Mouse (Mus musculus) midbrain, embryonic 12.5 days (tissue): ENCODE data around the gene Prss22. TPM values are rescaled to one million over a fixed set of nuclear protein-coding genes. Genes with fewer than 3 reads are reported as not detected.

ENCODE experiments used
- ATAC-seq: fragments of 200-750 bp; cut with Nextera tagmentation; 2 replicates; pipeline ENCODE4 v1.8.0; 2017; ENCODE audit warnings: low read depth, moderate TSS enrichment, moderate library complexity; ENCODE audit not compliant: low FRiP score
- H3K27ac ChIP-seq: fragments of 300-500 bp; sonication (generic); replicated peaks from 2 replicates; pipeline ENCODE4 v1.5.1; 2016; ENCODE audit warnings: mild to moderate bottlenecking
- H3K27me3 ChIP-seq: fragments of 300-500 bp; sonication (generic); 2 replicates; pipeline ENCODE4 v1.6.1; 2016; ENCODE audit warnings: mild to moderate bottlenecking
- H3K36me3 ChIP-seq: fragments of 300-500 bp; sonication (generic); 2 replicates; pipeline ENCODE4 v1.6.1; 2016
- H3K4me1 ChIP-seq: fragments of 300-500 bp; sonication (generic); 2 replicates; pipeline ENCODE4 v1.6.1; 2016
- H3K4me2 ChIP-seq: fragments of 300-500 bp; sonication (generic); replicated peaks from 2 replicates; pipeline ENCODE4 v1.6.1; 2016; ENCODE audit warnings: mild to moderate bottlenecking, moderate library complexity
- H3K4me3 ChIP-seq: fragments of 300-500 bp; sonication (generic); 2 replicates; pipeline ENCODE4 v1.5.1; 2016; ENCODE audit warnings: mild to moderate bottlenecking
- H3K9ac ChIP-seq: fragments of 300-500 bp; sonication (generic); replicated peaks from 2 replicates; pipeline ENCODE4 v1.6.1; 2016; ENCODE audit warnings: mild to moderate bottlenecking, moderate library complexity
- H3K9me3 ChIP-seq: fragments of 300-500 bp; sonication (generic); 2 replicates; pipeline ENCODE4 v1.6.1; 2016; ENCODE audit warnings: mild to moderate bottlenecking
- WGBS: fragments of 180-500 bp; shearing (Covaris S2); methylation state at CpG from one replicate; pipeline ENCODE4 v1.1.7; 2016; 5-methylcytosine and 5-hydroxymethylcytosine counted together
- polyA plus RNA-seq: library from polyadenylated mRNA; unstranded; fragments of >200 nt; fragmentation: Nextera tagmentation; extraction: Ambion mirVana; gene quantifications from 2 replicates; pipeline ENCODE4 v1.2.1, GENCODE M21; 2016

The Prss22 gene
- polyA plus RNA-seq, 1 experiment from 2014 or later: not detected

- no peak overlapping the region for H3K27ac ChIP-seq
- H3K36me3 ChIP-seq: no peaks in the 10 kb centered on the region
- H3K4me3 ChIP-seq: no peak overlapping the region
- no peaks in the 10 kb centered on the region for H3K9me3 ChIP-seq
- no peak overlapping the region for H3K9ac ChIP-seq
- no peak for ATAC-seq
- no peak overlapping the region for H3K4me2 ChIP-seq
- WGBS: 27% methylated on average over 14 of the region's 14 CpGs
- no peaks in the 10 kb centered on the region for H3K4me1 ChIP-seq
- no peaks in the 10 kb centered on the region for H3K27me3 ChIP-seq
Measured at GRCm38 (mm10) chr17:24015727-24016126, 17.8 kb upstream of the Prss22 start.

GRCm38 (mm10) chr17:24014433-24014965 is 16.6 kb upstream of the Prss22 start:
- H3K27me3 ChIP-seq: no peaks in the 10 kb centered on the region
- H3K4me3 ChIP-seq: no peak overlapping the region
- H3K9me3 ChIP-seq: no peaks in the 10 kb centered on the region
- WGBS: 90% methylated on average over 5 of the region's 5 CpGs
- H3K4me1 ChIP-seq: no peaks in the 10 kb centered on the region
- no peak for ATAC-seq
- H3K27ac ChIP-seq: no peak overlapping the region
- no peak overlapping the region for H3K4me2 ChIP-seq
- no peaks in the 10 kb centered on the region for H3K36me3 ChIP-seq
- no peak overlapping the region for H3K9ac ChIP-seq

GRCm38 (mm10) chr17:24012921-24013320 is 15.0 kb upstream of the Prss22 start:
- no peak overlapping the region for H3K4me3 ChIP-seq
- no peak for ATAC-seq
- H3K4me2 ChIP-seq: no peak overlapping the region
- H3K27ac ChIP-seq: no peak overlapping the region
- WGBS: 81% methylated on average over 2 of the region's 2 CpGs
- H3K4me1 ChIP-seq: no peaks in the 10 kb centered on the region
- no peaks in the 10 kb centered on the region for H3K9me3 ChIP-seq
- no peaks in the 10 kb centered on the region for H3K36me3 ChIP-seq
- H3K27me3 ChIP-seq: no peaks in the 10 kb centered on the region
- no peak overlapping the region for H3K9ac ChIP-seq

GRCm38 (mm10) chr17:24009617-24010016 is 11.7 kb upstream of the Prss22 start:
- 51% methylated on average over 5 of the region's 5 CpGs for WGBS
- no peaks in the 10 kb centered on the region for H3K4me1 ChIP-seq
- no peaks in the 10 kb centered on the region for H3K9me3 ChIP-seq
- no peak overlapping the region for H3K4me2 ChIP-seq
- no peak for ATAC-seq
- no peak overlapping the region for H3K9ac ChIP-seq
- H3K36me3 ChIP-seq: no peaks in the 10 kb centered on the region
- H3K27ac ChIP-seq: no peak overlapping the region
- H3K27me3 ChIP-seq: no peaks in the 10 kb centered on the region
- no peak overlapping the region for H3K4me3 ChIP-seq

- no peak overlapping the region for H3K4me3 ChIP-seq
- H3K27ac ChIP-seq: no peak overlapping the region
- H3K36me3 ChIP-seq: no peaks in the 10 kb centered on the region
- H3K4me1 ChIP-seq: no peaks in the 10 kb centered on the region
- no peak for ATAC-seq
- no peaks in the 10 kb centered on the region for H3K9me3 ChIP-seq
- 84% methylated on average over 4 of the region's 4 CpGs for WGBS
- H3K4me2 ChIP-seq: no peak overlapping the region
- H3K9ac ChIP-seq: no peak overlapping the region
- H3K27me3 ChIP-seq: no peaks in the 10 kb centered on the region
Measured at GRCm38 (mm10) chr17:24008105-24008504, 10.2 kb upstream of the Prss22 start.

GRCm38 (mm10) chr17:24007391-24007790 is 9.5 kb upstream of the Prss22 start:
- 74% methylated on average over 1 of the region's 1 CpGs for WGBS
- Histone ChIP-seq H3K4me2 (no peak overlapping the region), H3K9ac (no peak overlapping the region), H3K27me3 (no peaks in the 10 kb centered on the region), H3K36me3 (no peaks in the 10 kb centered on the region), H3K27ac (no peak overlapping the region), H3K4me1 (no peaks in the 10 kb centered on the region), H3K9me3 (no peaks in the 10 kb centered on the region), H3K4me3 (no peak overlapping the region)
- no peak for ATAC-seq

- no peaks in the 10 kb centered on the region for H3K9me3 ChIP-seq
- no peak overlapping the region for H3K27ac ChIP-seq
- 52% methylated on average over 2 of the region's 2 CpGs for WGBS
- no peak overlapping the region for H3K9ac ChIP-seq
- H3K4me2 ChIP-seq: no peak overlapping the region
- no peak for ATAC-seq
- H3K4me3 ChIP-seq: no peak overlapping the region
- no peaks in the 10 kb centered on the region for H3K36me3 ChIP-seq
- H3K27me3 ChIP-seq: no peaks in the 10 kb centered on the region
- no peaks in the 10 kb centered on the region for H3K4me1 ChIP-seq
Measured at GRCm38 (mm10) chr17:24006930-24007329, 9.0 kb upstream of the Prss22 start.

- no peak for ATAC-seq
- Histone ChIP-seq H3K4me3 (no peak overlapping the region), H3K27me3 (no peaks in the 10 kb centered on the region), H3K9me3 (no peaks in the 10 kb centered on the region), H3K27ac (no peak overlapping the region), H3K36me3 (no peaks in the 10 kb centered on the region), H3K4me1 (no peaks in the 10 kb centered on the region), H3K9ac (no peak overlapping the region), H3K4me2 (no peak overlapping the region)
- WGBS: 92% methylated on average over 3 of the region's 3 CpGs
Measured at GRCm38 (mm10) chr17:24005049-24005448, 7.1 kb upstream of the Prss22 start.

GRCm38 (mm10) chr17:24004071-24004665 is 6.3 kb upstream of the Prss22 start:
- no peak overlapping the region for H3K27ac ChIP-seq
- H3K4me1 ChIP-seq: no peaks in the 10 kb centered on the region
- no peaks in the 10 kb centered on the region for H3K9me3 ChIP-seq
- H3K4me3 ChIP-seq: no peak overlapping the region
- no peak overlapping the region for H3K9ac ChIP-seq
- no peak overlapping the region for H3K4me2 ChIP-seq
- no peak for ATAC-seq
- WGBS: 95% methylated on average over 14 of the region's 14 CpGs
- H3K27me3 ChIP-seq: no peaks in the 10 kb centered on the region
- H3K36me3 ChIP-seq: no peaks in the 10 kb centered on the region

- H3K27ac ChIP-seq: no peak overlapping the region
- H3K4me2 ChIP-seq: no peak overlapping the region
- no peaks in the 10 kb centered on the region for H3K9me3 ChIP-seq
- no peaks in the 10 kb centered on the region for H3K4me1 ChIP-seq
- no peak for ATAC-seq
- 74% methylated on average over 5 of the region's 5 CpGs for WGBS
- H3K27me3 ChIP-seq: peaks cover 7% of the 10 kb centered on the region; the same call in 1 of the 2 replicates
- no peak overlapping the region for H3K9ac ChIP-seq
- no peaks in the 10 kb centered on the region for H3K36me3 ChIP-seq
- H3K4me3 ChIP-seq: no peak overlapping the region
Measured at GRCm38 (mm10) chr17:24000404-24000803, 2.5 kb upstream of the Prss22 start.

- Histone ChIP-seq H3K4me3 (no peak overlapping the region), H3K4me1 (peaks cover 3% of the 10 kb centered on the region), H3K9me3 (no peaks in the 10 kb centered on the region), H3K36me3 (no peaks in the 10 kb centered on the region), H3K27me3 (peaks cover 20% of the 10 kb centered on the region), H3K9ac (no peak overlapping the region), H3K27ac (no peak overlapping the region), H3K4me2 (no peak overlapping the region)
- WGBS: 83% methylated on average over 6 of the region's 6 CpGs
- ATAC-seq: no peak
Measured at GRCm38 (mm10) chr17:23998383-23998782, 483 bp upstream of the Prss22 start.

- H3K27me3 ChIP-seq: peaks cover 20% of the 10 kb centered on the region
- no peaks in the 10 kb centered on the region for H3K9me3 ChIP-seq
- WGBS: 52% methylated on average over 1 of the region's 1 CpGs
- no peaks in the 10 kb centered on the region for H3K36me3 ChIP-seq
- H3K9ac ChIP-seq: no peak overlapping the region
- H3K27ac ChIP-seq: no peak overlapping the region
- H3K4me3 ChIP-seq: no peak overlapping the region
- peaks cover 8% of the 10 kb centered on the region for H3K4me1 ChIP-seq
- no peak for ATAC-seq
- no peak overlapping the region for H3K4me2 ChIP-seq
Measured at GRCm38 (mm10) chr17:23995421-23995820, 2.5 kb downstream of the Prss22 start.

GRCm38 (mm10) chr17:23994667-23995066 is 3.2 kb downstream of the Prss22 start:
- ATAC-seq: no peak
- no peak overlapping the region for H3K9ac ChIP-seq
- H3K4me1 ChIP-seq: peaks cover 10% of the 10 kb centered on the region
- peaks cover 20% of the 10 kb centered on the region for H3K27me3 ChIP-seq
- no peak overlapping the region for H3K27ac ChIP-seq
- no peaks in the 10 kb centered on the region for H3K9me3 ChIP-seq
- no peak overlapping the region for H3K4me2 ChIP-seq
- no peak overlapping the region for H3K4me3 ChIP-seq
- 73% methylated on average over 7 of the region's 7 CpGs for WGBS
- no peaks in the 10 kb centered on the region for H3K36me3 ChIP-seq
